Mouse (Mus musculus) gastrocnemius, adult 18-20 months (tissue): ENCODE results near the gene Trappc3l. TPM values are rescaled to one million over a fixed set of nuclear protein-coding genes. Genes with fewer than 3 reads are reported as not detected.

Experiments
- DNase-seq: peaks from one replicate; pipeline ENCODE4 v3.0.0; 2021; ENCODE audit warnings: low spot score
- total RNA-seq, 2 experiments: library from RNA; stranded (reverse); gene quantifications; 2 replicates each; pipeline ENCODE4 v1.2.3; 2021

The Trappc3l gene
- total RNA-seq, 2 experiments from 2014 or later = not detected

- DNase-seq = no peak
Observed at GRCm38 (mm10) chr10:34095147-34095546, 57.8 kb downstream of the Trappc3l start.

- DNase-seq = no peak
Observed at GRCm38 (mm10) chr10:34095964-34096363, 58.6 kb downstream of the Trappc3l start.

- peak; percentile 64 for DNase-seq
Observed at GRCm38 (mm10) chr10:34096418-34096883, 59.1 kb downstream of the Trappc3l start, which contains the start of gene Calhm5. Calhm5 (minus strand) TSS chr10:34096519.

GRCm38 (mm10) chr10:34110863-34111465, 73.6 kb downstream of the Trappc3l start:
- DNase-seq = no peak

- no peak for DNase-seq
Observed at GRCm38 (mm10) chr10:34111964-34112738, 74.8 kb downstream of the Trappc3l start.

- DNase-seq = no peak
Observed at GRCm38 (mm10) chr10:34117131-34117530, 79.7 kb downstream of the Trappc3l start.

- DNase-seq = no peak
Observed at GRCm38 (mm10) chr10:34117770-34118169, 80.4 kb downstream of the Trappc3l start.

- no peak for DNase-seq
Observed at GRCm38 (mm10) chr10:34118421-34118820, 81.0 kb downstream of the Trappc3l start.

- DNase-seq = peak; percentile 13
Observed at GRCm38 (mm10) chr10:34127392-34128378, 90.3 kb downstream of the Trappc3l start, which contains the start of gene Calhm6. Calhm6 (minus strand) TSS chr10:34127984.

- peak; percentile 57 for DNase-seq
Observed at GRCm38 (mm10) chr10:34128391-34128790, 91.0 kb downstream of the Trappc3l start.

- no peak for DNase-seq
Observed at GRCm38 (mm10) chr10:34131356-34131755, 94.0 kb downstream of the Trappc3l start.

- DNase-seq = no peak
Observed at GRCm38 (mm10) chr10:34136432-34136831, 99.0 kb downstream of the Trappc3l start.

GRCm38 (mm10) chr10:34138027-34138426, 100.6 kb downstream of the Trappc3l start:
- no peak for DNase-seq

- no peak for DNase-seq
Observed at GRCm38 (mm10) chr10:34139768-34140167, 102.4 kb downstream of the Trappc3l start.

- DNase-seq = no peak
Observed at GRCm38 (mm10) chr10:34141693-34142092, 104.3 kb downstream of the Trappc3l start.

- no peak for DNase-seq
Observed at GRCm38 (mm10) chr10:34149772-34150171, 112.4 kb downstream of the Trappc3l start.

GRCm38 (mm10) chr10:34150454-34150853, 113.1 kb downstream of the Trappc3l start:
- DNase-seq = no peak

- DNase-seq = no peak
Observed at GRCm38 (mm10) chr10:34151827-34152226, 114.4 kb downstream of the Trappc3l start.

- DNase-seq = no peak
Observed at GRCm38 (mm10) chr10:34155796-34156554, 118.6 kb downstream of the Trappc3l start.
